Mouse (Mus musculus) forebrain, embryonic 10.5 days (tissue): ENCODE results near the gene Aco2. TPM values are rescaled to one million over a fixed set of nuclear protein-coding genes. Genes with fewer than 3 reads are reported as not detected.

Experiments
- DNase-seq: peaks from one replicate; pipeline ENCODE4 v3.0.0-alpha.2; 2017; ENCODE audit warnings: low spot score; ENCODE audit errors: extremely low spot score
- H3K27ac ChIP-seq: fragments of 300-500 bp; sonication (generic); 2 replicates; pipeline ENCODE4 v1.5.1; 2016; ENCODE audit warnings: mild to moderate bottlenecking
- H3K27me3 ChIP-seq: fragments of 300-500 bp; sonication (generic); 2 replicates; pipeline ENCODE4 v1.6.1; 2016; ENCODE audit warnings: mild to moderate bottlenecking; ENCODE audit not compliant: poor library complexity, severe bottlenecking
- H3K36me3 ChIP-seq: fragments of 300-500 bp; sonication (generic); replicated peaks from 2 replicates; pipeline ENCODE4 v1.6.1; 2016; ENCODE audit warnings: mild to moderate bottlenecking, moderate library complexity
- H3K4me1 ChIP-seq: fragments of 300-500 bp; sonication (generic); 2 replicates; pipeline ENCODE4 v1.6.1; 2016
- H3K4me3 ChIP-seq: fragments of 300-500 bp; sonication (generic); 2 replicates; pipeline ENCODE4 v1.5.1; 2016; ENCODE audit warnings: mild to moderate bottlenecking, moderate library complexity
- H3K9me3 ChIP-seq: fragments of 300-500 bp; sonication (generic); 2 replicates; pipeline ENCODE4 v1.6.1; 2016; ENCODE audit warnings: mild to moderate bottlenecking, moderate library complexity
- WGBS: fragments of 180-500 bp; shearing (Covaris S2); methylation state at CpG from one replicate; pipeline ENCODE4 v1.1.7; 2016; 5-methylcytosine and 5-hydroxymethylcytosine counted together
- polyA plus RNA-seq: library from polyadenylated mRNA; unstranded; fragments of >200 nt; fragmentation: Nextera tagmentation; extraction: Ambion mirVana; gene quantifications from 2 replicates; pipeline ENCODE4 v1.2.1, GENCODE M21; 2016

The Aco2 gene
- polyA plus RNA-seq, result 147 and 148 TPM in 2 replicates

DNA sequence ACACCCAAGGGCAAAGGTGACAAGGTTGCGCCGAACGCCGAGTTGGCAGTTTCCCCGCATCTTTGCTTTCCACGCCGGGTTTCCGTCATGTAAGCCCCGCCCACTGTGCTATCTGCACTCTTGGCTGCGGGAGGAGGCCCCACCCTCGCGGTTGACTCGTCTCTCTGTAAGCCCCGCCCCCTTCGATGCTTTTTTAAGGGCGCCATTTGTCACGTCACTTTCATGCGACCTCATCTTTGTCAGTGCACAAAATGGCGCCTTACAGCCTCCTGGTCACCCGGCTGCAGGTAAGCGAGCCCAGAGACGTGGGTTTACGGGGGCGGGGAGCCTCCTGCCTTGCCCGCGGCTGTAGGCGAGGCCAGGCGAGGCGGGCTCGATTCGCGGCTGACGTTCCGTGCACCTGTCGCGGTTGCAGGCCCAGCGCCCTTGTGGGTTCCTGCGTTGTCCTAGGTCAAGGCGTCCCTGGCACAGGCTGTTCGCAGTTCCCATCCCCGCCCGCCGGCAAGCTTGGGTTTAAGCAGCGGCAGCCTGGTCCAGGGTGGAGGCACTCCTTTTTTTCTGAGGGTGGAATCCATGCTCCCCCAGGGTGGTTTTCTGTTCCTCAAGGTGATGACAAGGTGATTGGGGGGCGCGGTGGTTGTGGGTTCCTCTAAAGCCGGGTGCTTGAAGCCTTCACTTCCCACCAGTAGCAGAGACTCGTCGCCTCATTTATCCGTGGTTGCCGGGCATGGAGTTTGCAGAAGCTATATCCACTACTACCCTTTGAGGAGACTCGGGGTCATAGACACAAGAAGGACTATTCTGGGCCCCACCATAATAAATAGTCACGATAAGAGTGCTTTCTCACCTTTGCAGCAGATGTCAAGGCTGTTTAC lies at the start of gene Aco2:
Gene Aco2 (plus strand): TSS at position 48 of the 875 bp plus-strand sequence.
- H3K4me3 ChIP-seq, result peak within 1 kb of the TSS; percentile 99
- under 1% methylated on average over 53 of the region's 53 CpGs for WGBS
- H3K27ac ChIP-seq, result peak within 1 kb of the TSS; percentile 97
- peaks cover 28% of the 10 kb centered on the region for H3K4me1 ChIP-seq
- H3K27me3 ChIP-seq, result no peaks in the 10 kb centered on the region
- peak; percentile 98 for DNase-seq
- no peaks in the 10 kb centered on the region for H3K9me3 ChIP-seq
- H3K36me3 ChIP-seq, result peaks cover 36% of the 10 kb centered on the region

DNA sequence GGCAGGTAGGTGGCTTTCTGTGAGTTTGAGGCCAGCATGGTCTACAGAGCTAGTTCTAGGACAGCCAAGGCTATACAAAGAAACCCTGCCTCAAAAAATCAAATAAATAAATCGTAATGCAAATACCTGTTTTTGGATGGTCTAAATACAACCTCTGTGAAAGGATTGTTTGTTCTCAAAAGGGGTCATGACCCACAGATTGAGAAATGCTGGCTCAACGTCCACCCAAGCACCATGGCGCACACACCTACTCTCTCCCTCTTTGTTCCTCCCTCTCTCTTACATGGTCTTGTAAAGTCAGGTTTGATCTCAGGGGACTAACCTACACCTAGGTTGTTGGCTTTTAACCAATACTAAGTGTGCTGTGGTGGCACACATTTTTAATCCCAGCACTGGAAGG lies 49.5 kb upstream of the Aco2 start:
- Histone ChIP-seq H3K36me3 (peaks cover 94% of the 10 kb centered on the region), H3K4me1 (no peaks in the 10 kb centered on the region), H3K9me3 (no peaks in the 10 kb centered on the region), H3K27ac (no peak overlapping the region), H3K4me3 (no peak overlapping the region), H3K27me3 (no peaks in the 10 kb centered on the region)
- 87% methylated on average over 3 of the region's 3 CpGs for WGBS
- DNase-seq, result no peak

DNA sequence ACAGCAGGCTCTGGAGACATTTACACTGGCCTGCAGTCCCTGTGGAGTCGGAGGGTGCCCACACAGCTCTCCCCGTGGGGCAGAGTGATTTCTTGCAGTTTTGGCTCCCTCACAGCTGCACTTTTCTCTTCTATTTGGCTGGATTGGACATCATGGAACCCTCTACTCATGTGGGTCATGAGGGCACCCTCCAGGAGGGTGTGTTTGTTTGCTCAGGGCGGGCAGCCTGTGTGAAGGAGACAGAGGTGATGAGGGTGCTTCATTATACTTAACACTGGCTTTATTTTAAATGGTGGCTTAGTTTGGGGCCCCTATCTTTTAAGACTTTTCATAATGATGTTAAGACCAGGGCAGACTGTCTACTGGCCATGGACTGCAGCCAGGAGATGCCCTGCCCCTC lies 47.3 kb upstream of the Aco2 start:
- peaks cover 75% of the 10 kb centered on the region for H3K36me3 ChIP-seq

DNA sequence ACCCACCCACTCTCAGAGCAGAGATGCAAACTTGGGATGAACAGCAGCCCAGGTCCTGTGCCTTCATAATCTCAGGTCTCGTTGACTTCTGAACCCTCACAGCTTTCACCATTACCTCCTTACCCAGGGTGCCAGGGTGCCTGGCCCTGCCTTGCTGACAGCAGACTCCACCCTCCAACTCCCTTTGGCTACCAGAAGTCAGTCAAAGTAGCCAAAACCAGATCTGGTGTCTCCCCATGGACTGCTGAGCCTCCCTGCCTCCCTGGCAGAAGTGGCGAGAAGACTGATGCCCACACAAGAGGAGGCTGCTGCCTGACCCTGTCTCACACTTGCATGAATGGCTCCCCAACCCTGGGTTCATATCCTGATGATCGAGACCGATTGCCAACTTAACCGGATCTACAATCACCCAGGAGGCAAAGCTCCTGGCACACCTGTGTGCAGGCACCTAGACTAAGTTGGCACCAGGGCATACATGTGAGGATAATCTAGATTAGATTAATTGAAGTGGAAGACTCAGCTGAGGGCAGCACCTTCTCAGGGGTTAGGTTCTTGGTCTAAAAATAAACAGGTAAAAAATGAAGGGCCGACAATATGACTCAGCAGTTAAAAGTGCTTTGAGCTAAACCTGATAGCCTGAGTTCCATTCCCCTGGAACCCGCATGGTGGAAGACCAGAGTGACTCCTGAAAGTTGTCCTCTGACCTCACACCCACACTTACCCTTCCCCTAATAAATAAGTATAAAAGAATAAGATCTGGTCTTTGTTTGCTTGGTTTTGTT lies 43.5 kb upstream of the Aco2 start:
- no peak for DNase-seq
- WGBS, result 90% methylated on average over 7 of the region's 7 CpGs
- H3K9me3 ChIP-seq, result no peaks in the 10 kb centered on the region
- peaks cover 8% of the 10 kb centered on the region for H3K4me1 ChIP-seq
- no peaks in the 10 kb centered on the region for H3K27me3 ChIP-seq
- H3K36me3 ChIP-seq, result peaks cover 40% of the 10 kb centered on the region
- no peak overlapping the region for H3K4me3 ChIP-seq
- no peak overlapping the region for H3K27ac ChIP-seq

More for the DNA sequence above, 47.3 kb upstream of the Aco2 start:
- 80% methylated on average over 3 of the region's 3 CpGs for WGBS
- H3K9me3 ChIP-seq, result no peaks in the 10 kb centered on the region
- no peak overlapping the region for H3K4me3 ChIP-seq
- no peak for DNase-seq
- H3K4me1 ChIP-seq, result no peaks in the 10 kb centered on the region
- H3K27me3 ChIP-seq, result no peaks in the 10 kb centered on the region
- H3K27ac ChIP-seq, result no peak overlapping the region

DNA sequence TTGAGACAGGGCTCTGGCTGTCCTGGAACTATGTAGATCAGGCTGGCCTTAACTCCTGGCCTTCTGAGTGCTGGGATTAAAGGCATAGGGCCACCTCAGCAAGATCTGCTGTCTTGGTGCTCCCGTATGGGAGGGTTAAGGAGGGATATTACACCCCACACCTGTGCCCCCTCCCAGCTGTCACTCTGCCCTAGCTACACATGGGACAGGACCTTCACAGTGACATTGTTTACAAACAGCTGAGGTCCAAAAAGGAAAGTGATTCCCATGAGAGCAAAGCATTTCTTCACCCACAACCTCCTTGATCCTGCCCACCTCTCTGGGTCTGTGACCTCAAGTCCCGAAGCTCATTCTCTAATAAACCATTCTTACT lies 42.9 kb upstream of the Aco2 start:
- WGBS, result 87% methylated on average over 2 of the region's 2 CpGs
- no peaks in the 10 kb centered on the region for H3K9me3 ChIP-seq

DNA sequence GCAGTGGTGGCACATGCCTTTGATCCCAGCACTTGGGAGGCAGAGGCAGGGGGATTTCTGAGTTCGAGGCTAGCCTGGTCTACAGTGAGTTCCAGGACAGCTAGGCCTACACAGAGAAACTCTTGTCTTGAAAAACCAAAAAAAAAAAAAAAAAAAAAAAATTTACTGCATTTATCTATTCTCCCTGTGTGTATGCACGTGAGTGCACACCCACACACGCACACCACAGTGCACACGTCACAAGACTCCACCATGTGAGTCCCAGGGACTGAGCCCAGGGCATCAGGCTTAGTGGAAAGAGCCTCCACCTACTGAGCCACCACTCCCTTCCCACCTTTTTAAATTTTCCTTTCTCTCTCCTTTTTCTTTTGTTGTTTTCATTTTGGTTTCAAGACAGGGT lies 41.6 kb upstream of the Aco2 start:
- Histone ChIP-seq H3K27me3 (peaks cover 19% of the 10 kb centered on the region), H3K27ac (no peak overlapping the region), H3K36me3 (peaks cover 21% of the 10 kb centered on the region), H3K4me1 (peaks cover 26% of the 10 kb centered on the region), H3K9me3 (no peaks in the 10 kb centered on the region), H3K4me3 (no peak overlapping the region)
- 86% methylated on average over 4 of the region's 4 CpGs for WGBS
- DNase-seq, result no peak

More for the DNA sequence above, 42.9 kb upstream of the Aco2 start:
- DNase-seq, result no peak
- H3K36me3 ChIP-seq, result peaks cover 34% of the 10 kb centered on the region
- H3K27me3 ChIP-seq, result peaks cover 5% of the 10 kb centered on the region; the same call in 1 of the 2 replicates
- H3K4me3 ChIP-seq, result no peak overlapping the region
- H3K27ac ChIP-seq, result no peak overlapping the region
- H3K4me1 ChIP-seq, result peaks cover 13% of the 10 kb centered on the region

DNA sequence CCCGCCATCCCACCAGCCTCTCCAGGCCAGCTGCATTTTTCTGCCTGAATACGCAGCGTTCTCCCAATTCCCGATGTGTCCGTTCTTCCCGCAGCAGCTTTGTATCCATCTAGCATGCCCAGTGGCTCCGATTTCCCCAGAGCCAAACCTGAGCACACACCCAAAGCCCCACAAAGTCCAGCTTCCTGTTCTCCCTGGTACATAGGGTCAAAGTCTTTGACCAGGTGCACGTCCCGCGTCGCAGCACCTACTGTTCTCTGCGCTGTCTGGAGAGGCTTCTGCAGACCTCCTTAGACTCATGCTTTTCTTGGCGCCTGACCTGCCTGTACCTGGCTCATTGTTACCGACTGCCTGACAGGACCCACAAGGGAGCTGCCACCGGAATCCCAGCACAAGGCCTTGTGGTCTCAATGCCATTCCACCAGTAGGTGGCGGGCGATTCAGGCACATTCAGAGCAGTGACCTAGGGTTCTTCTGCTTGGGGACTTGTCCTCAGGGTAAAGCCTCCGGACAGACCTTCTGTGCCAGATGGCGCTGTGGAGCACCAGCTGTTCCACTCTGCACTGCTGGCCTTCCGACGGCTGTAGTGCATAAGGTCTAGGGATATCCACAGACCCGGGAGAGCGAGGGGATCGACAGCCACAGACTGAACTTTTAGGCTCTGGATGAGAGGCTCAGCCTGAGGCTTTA lies 40.8 kb upstream of the Aco2 start:
- H3K27me3 ChIP-seq, result peaks cover 26% of the 10 kb centered on the region
- H3K4me1 ChIP-seq, result peaks cover 33% of the 10 kb centered on the region
- peak; percentile 91 for DNase-seq
- peak overlapping the region; percentile 62 for H3K27ac ChIP-seq
- 18% methylated on average over 24 of the region's 24 CpGs for WGBS
- H3K9me3 ChIP-seq, result no peaks in the 10 kb centered on the region
- peak overlapping the region; percentile 21; the same call in 1 of the 2 replicates for H3K4me3 ChIP-seq
- peaks cover 13% of the 10 kb centered on the region for H3K36me3 ChIP-seq

DNA sequence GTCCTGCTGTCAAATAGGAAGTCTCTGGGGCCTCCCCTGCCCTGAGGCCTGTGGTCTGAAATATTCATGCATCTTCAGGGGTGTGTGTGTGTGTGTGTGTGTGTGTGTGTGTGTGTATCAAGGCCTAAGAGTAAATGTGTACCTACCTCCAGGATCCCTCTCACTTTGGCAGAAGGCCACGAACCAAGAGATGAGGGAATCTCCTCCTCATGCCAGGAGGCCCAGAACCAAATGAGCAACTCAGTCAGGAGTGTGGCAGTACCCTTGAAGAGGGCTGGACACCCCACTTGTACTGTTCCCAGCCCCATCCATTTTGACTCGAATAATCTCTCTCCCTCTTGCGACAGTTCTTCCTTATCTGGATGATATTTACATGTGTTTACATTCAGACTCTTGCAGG lies 39.9 kb upstream of the Aco2 start:
- no peak for DNase-seq
- Histone ChIP-seq H3K9me3 (no peaks in the 10 kb centered on the region), H3K27me3 (peaks cover 35% of the 10 kb centered on the region), H3K27ac (no peak overlapping the region), H3K36me3 (peaks cover 5% of the 10 kb centered on the region), H3K4me1 (peaks cover 43% of the 10 kb centered on the region), H3K4me3 (no peak overlapping the region)
- 94% methylated on average over 3 of the region's 3 CpGs for WGBS

DNA sequence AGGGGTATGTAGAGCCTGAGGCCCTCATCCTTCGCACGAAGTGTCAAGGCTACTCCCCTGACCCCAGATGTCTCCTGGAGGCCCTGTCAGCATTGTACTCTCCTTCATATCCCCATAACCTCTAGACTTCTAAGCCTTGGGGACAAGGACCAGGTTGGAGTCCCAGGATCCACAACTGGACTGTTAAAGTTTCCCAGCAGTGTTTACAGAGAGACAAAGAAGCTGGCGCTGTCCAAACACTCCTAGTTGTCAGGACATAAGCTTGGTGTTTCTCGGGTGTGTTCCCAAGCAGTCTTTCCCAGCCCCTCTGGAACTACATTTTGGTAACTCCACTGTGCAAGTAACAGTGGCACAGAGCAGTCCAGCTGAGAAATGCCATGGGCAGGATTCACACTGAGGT lies 38.6 kb upstream of the Aco2 start:
- no peaks in the 10 kb centered on the region for H3K36me3 ChIP-seq
- H3K4me3 ChIP-seq, result no peak overlapping the region
- no peak for DNase-seq
- H3K27ac ChIP-seq, result no peak overlapping the region
- peaks cover 47% of the 10 kb centered on the region for H3K4me1 ChIP-seq
- H3K27me3 ChIP-seq, result peaks cover 41% of the 10 kb centered on the region
- 81% methylated on average over 4 of the region's 4 CpGs for WGBS
- no peaks in the 10 kb centered on the region for H3K9me3 ChIP-seq

DNA sequence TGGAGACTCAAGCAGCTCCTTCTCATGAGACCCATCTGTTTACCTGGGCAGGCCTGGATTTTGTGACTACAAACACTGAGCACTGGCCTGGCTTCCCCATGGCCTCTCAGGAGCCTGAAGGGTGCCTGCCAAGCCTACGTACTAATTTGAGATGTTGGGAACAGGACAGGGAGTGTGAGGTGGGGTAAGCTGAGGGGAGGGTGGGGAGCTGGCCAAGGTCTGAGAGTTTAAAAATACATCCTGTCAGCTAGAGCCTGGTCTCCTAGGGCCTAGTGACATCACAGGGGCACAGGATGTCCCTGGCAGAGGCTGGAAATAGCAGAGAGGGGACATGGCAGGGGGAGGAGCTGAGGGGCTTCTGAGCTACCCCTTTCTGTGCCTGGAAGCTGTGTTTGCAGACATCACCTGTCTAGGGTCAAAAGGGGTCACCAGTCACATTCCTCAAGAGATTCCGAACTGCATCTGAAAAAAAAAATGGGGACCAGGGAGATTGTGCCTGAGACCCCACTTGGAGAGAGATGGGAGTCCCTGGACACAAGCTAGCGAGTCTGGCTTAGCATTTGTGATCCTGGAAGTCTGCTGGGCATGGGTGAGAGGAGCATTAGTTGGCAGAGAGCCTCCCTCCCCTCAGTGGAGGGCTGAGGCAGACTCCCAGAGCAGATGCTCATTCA lies 37.8 kb upstream of the Aco2 start:
- Histone ChIP-seq H3K36me3 (no peaks in the 10 kb centered on the region), H3K4me3 (no peak overlapping the region), H3K4me1 (peaks cover 52% of the 10 kb centered on the region), H3K27ac (no peak overlapping the region), H3K9me3 (no peaks in the 10 kb centered on the region), H3K27me3 (peaks cover 41% of the 10 kb centered on the region)
- no peak for DNase-seq
- 61% methylated on average over 3 of the region's 3 CpGs for WGBS

DNA sequence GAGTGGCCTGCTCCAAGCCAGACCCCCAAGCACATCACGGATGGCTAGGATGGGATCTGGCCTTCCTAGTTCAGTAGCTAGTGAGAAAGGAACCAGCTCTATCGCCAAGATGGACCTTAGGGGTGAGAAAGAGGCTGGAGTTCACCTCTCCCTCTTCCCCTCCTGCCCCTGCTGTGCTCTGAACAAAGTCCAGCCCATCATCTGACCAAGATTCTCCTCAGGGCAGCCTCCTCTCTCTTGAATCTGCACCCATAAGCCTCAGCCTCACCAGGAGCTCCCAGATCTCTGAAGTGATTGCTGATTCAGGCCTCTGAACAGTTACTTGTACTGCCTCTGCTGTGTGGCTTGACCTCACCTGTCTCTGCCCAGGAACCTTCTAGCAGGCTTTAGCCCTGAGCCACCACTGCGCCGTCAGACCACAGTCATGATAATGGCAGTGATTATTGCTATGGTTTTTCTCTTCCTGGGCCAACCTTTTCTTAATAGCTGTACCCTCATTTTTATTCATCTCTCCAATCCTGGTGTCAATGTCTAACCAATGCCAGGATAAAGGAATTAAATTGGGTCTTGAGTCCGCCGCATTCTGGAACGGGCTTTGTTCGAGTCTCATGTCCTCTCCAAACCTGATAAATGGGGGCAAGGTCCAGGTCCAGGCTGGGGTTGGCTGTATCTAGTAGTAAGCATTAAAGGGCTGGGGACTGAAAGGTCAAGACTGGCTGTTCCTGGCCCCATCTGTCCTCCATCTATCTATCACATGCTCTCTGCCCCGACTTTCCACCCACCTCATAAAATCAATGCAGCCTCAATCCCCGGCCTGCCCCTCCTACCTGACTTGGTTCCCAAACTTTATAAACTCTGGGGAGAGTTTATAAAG lies 36.9 kb upstream of the Aco2 start:
- no peaks in the 10 kb centered on the region for H3K9me3 ChIP-seq
- H3K27me3 ChIP-seq, result peaks cover 41% of the 10 kb centered on the region
- peak overlapping the region; percentile 83 for H3K27ac ChIP-seq
- 76% methylated on average over 10 of the region's 10 CpGs for WGBS
- peaks cover 52% of the 10 kb centered on the region for H3K4me1 ChIP-seq
- peak overlapping the region; percentile 49; the same call in 1 of the 2 replicates for H3K4me3 ChIP-seq
- no peaks in the 10 kb centered on the region for H3K36me3 ChIP-seq
- DNase-seq, result no peak
